Mouse (Mus musculus) heart, embryonic 10.5 days (tissue): Measurements from ENCODE around the gene Podxl. TPM values are rescaled to one million over a fixed set of nuclear protein-coding genes. Genes with fewer than 3 reads are reported as not detected.
"Not testable (repeated sequence)": the region's sequence is repeated elsewhere in the genome, so short reads cannot be mapped to it uniquely, and the experiment has no call there.

Source experiments
- DNase-seq: peaks from one replicate; pipeline ENCODE4 v3.0.0-alpha.2; 2017; ENCODE audit warnings: low spot score
- H3K27ac ChIP-seq: fragments of 300-500 bp; sonication (generic); 2 replicates; pipeline ENCODE4 v1.5.1; 2016; ENCODE audit warnings: mild to moderate bottlenecking
- H3K27me3 ChIP-seq: fragments of 300-500 bp; sonication (generic); 2 replicates; pipeline ENCODE4 v1.6.1; 2016; ENCODE audit warnings: mild to moderate bottlenecking; ENCODE audit not compliant: poor library complexity, insufficient read depth, severe bottlenecking
- H3K36me3 ChIP-seq: fragments of 300-500 bp; sonication (generic); 2 replicates; pipeline ENCODE4 v1.6.1; 2016; ENCODE audit warnings: mild to moderate bottlenecking, moderate library complexity
- H3K4me1 ChIP-seq: fragments of 300-500 bp; sonication (generic); 2 replicates; pipeline ENCODE4 v1.6.1; 2016; ENCODE audit warnings: mild to moderate bottlenecking
- H3K4me3 ChIP-seq: fragments of 300-500 bp; sonication (generic); 2 replicates; pipeline ENCODE4 v1.5.1; 2016; ENCODE audit warnings: mild to moderate bottlenecking, moderate library complexity
- H3K9me3 ChIP-seq: fragments of 300-500 bp; sonication (generic); 2 replicates; pipeline ENCODE4 v1.6.1; 2016; ENCODE audit warnings: mild to moderate bottlenecking, moderate library complexity
- WGBS: fragments of 180-500 bp; shearing (Covaris S2); methylation state at CpG from one replicate; pipeline ENCODE4 v1.1.7; 2016; 5-methylcytosine and 5-hydroxymethylcytosine counted together
- polyA plus RNA-seq: library from polyadenylated mRNA; unstranded; fragments of >200 nt; fragmentation: Nextera tagmentation; extraction: Ambion mirVana; gene quantifications from 2 replicates; pipeline ENCODE4 v1.2.1, GENCODE M21; 2016

The Podxl gene
- polyA plus RNA-seq, 1 experiment from 2014 or later: 62.0 TPM

DNA sequence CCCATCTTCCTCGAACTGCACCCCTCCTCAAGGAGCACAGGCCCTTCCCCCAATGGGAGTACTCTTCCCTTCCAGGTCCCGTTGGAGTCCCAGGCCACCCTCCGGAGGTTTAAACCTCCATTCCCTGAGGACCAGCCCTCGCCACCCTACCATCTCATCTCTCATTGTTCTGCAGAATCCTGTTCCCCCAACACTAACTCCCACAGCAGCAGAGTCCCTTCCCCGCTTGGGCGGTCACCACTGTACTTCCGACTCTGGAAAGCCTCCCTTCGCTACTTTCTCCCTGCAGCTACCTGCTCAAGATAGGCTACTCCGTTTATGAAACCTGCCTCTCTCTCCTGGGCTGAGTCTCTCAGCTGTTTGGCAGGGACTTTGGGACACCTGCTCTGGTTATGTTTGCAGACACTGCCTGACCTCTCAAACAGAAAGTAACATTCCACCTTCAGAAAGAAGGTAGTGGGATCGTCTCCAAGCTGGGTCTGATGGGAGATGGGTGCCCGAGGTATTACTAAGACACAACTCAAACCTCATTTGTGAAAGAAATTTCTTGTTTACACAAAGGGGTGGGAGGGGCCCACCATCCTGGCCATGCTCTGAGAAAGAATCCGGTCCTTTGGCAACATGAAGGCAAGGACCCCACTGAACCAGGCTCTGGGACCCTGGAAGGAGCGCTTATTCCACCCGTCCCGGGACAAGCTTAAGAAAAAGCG is 1.3 kb downstream of the Podxl start:
- WGBS: 1% methylated on average over 16 of the region's 16 CpGs
- H3K27ac ChIP-seq: peak overlapping the region; percentile 93

DNA sequence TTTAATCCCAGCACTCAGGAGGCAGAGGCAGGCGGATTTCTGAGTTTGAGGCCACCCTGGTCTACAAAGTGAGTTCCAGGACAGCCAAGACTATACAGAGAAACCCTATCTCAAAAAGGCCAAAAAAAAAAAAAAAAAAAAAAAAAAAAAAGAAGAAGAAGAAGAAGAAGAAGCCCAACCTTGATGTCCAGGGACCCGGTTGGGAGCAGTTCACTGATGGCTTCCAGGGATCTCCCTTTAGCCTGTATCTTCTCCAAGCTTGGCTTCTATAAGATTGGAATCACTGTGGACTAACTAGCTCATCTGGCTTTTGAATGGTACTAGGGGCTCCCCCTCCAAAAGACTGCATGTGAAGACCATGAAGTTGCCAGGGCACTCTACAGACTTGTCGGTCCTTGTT is 1.8 kb downstream of the Podxl start:
- peaks cover 78% of the 10 kb centered on the region for H3K4me1 ChIP-seq
- not testable (repeated sequence) for H3K27me3 ChIP-seq, H3K9me3 ChIP-seq, H3K36me3 ChIP-seq, DNase-seq
- peak overlapping the region; percentile 86 for H3K4me3 ChIP-seq
- H3K27ac ChIP-seq: peak overlapping the region; percentile 93
- WGBS: 29% methylated on average over 3 of the region's 3 CpGs

More for the DNA sequence above, 1.3 kb downstream of the Podxl start:
- Histone ChIP-seq H3K27me3 (0 out of 2 replicates have a peak, but pooled peaks cover 6% of the 10 kb centered on the region), H3K36me3 (peaks cover 3% of the 10 kb centered on the region; the same call in 1 of the 2 replicates), H3K4me3 (peak overlapping the region; percentile 86), H3K4me1 (peaks cover 78% of the 10 kb centered on the region), H3K9me3 (no peaks in the 10 kb centered on the region)
- DNase-seq: no peak

DNA sequence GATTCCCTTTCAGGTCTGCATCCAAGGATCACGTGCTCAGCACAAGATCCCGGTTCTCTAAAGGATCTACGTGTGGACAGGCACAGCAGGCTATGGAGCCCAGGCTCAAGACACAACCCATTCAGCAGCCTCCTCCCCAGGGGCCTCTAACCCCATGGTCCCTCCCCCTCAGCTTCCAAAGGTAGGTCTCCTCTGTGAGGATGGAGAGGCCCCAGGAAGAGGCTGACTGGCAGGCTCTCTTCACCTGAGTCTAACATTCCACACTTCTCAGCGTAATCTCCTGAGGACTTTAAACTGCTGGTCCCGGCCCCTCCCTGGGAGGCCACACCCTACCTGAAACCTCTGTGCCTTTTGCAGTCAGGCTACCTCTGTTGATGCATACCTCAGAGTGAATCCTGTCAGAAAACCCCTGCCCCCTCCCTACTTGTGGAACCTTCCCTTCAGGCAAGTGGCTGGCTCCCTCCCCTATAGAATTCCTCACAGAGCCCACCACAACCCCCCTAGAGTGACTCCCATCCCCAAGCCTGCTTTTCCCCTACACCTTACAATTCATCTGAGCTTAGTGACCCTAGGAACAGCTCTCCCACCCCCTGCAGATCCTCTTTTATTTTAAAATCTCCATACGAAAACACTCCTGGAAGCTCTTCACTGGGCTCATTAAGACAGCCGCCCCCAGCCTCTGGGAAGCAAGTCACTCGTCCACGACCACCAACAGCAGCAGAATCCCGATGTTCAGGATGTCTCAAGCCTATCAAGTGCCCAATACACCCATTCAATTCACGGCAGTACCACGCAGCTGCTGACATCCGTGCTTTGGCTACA is 3.4 kb downstream of the Podxl start:
- 19% methylated on average over 13 of the region's 13 CpGs for WGBS
- H3K27ac ChIP-seq: peak overlapping the region; percentile 52; the same call in 1 of the 2 replicates
- H3K9me3 ChIP-seq: no peaks in the 10 kb centered on the region
- H3K4me1 ChIP-seq: peaks cover 82% of the 10 kb centered on the region
- 0 out of 2 replicates have a peak, but pooled peaks cover 6% of the 10 kb centered on the region for H3K27me3 ChIP-seq
- no peak for DNase-seq
- H3K4me3 ChIP-seq: peak overlapping the region; percentile 86
- peaks cover 3% of the 10 kb centered on the region; the same call in 1 of the 2 replicates for H3K36me3 ChIP-seq

DNA sequence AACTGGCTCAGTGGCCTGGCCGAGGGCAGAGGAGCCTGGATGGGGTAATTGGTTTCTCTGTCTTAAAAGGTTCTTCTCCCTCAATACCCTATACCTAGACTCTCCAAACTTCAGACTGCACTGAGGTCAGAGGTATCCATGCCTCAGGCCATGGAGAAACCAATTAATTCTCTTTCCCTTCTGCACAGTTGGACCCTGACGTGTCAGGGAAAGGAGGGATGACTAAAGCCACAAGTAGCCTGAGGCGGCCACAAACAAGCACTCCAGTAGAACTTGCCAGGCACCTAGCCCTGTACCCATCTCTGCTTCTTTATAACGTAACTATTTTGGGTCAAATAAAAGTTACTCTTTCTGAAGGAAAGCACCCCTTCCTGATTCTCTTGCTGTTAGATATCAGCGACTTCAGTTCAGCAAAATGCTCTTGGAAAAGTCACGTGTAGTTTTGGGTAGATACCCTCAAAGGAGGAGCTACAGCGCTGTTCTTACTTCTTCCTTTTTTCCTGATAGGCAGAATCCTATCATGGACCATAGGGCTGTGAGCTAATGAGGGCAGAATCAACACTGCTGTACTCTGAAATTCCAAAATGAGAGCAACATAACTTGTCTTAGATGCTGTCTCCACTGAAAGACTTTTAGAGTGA is 7.2 kb downstream of the Podxl start:
- 0 out of 2 replicates have a peak, but pooled peaks cover 6% of the 10 kb centered on the region for H3K27me3 ChIP-seq
- peaks cover 78% of the 10 kb centered on the region for H3K4me1 ChIP-seq
- 78% methylated on average over 7 of the region's 7 CpGs for WGBS
- H3K9me3 ChIP-seq: no peaks in the 10 kb centered on the region
- no peak overlapping the region for H3K4me3 ChIP-seq
- DNase-seq: no peak
- no peak overlapping the region for H3K27ac ChIP-seq
- peaks cover 6% of the 10 kb centered on the region; the same call in 1 of the 2 replicates for H3K36me3 ChIP-seq

DNA sequence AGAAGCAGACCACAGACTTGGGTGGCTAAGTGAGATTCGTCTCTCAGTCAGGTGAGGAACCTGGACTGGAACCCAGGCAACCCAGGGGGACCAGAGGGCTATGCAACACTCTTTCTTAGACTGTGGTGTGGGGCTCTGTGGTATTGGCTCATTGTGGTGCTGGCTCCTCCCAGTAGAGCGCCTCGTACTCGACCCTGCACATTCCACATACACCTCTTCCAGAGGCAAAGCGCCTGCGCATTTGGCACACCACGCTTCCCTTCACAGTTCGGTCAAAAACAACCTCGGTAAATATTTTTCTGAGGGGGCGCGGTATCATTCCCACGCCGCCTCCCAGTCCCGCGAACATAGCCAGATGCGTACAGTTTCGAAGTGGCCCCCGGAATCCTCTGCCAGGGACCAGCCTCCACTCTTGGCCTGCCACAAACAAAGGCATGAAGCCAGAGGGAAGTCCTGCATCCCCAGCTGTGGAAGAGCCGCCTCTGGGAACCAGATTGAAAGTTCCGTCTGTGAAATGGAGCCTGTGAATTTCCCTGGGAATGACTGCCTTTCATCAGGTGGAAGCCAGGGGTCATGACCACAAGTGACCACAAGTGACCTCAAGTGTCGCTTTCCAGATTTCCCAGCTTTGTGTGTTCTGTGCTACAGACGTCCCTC is 12.8 kb downstream of the Podxl start:
- H3K9me3 ChIP-seq: no peaks in the 10 kb centered on the region
- H3K36me3 ChIP-seq: peaks cover 7% of the 10 kb centered on the region; the same call in 1 of the 2 replicates
- DNase-seq: no peak
- 70% methylated on average over 22 of the region's 22 CpGs for WGBS
- no peaks in the 10 kb centered on the region for H3K27me3 ChIP-seq
- no peak overlapping the region for H3K4me3 ChIP-seq
- H3K4me1 ChIP-seq: peaks cover 83% of the 10 kb centered on the region
- peak overlapping the region; percentile 38; the same call in 1 of the 2 replicates for H3K27ac ChIP-seq

DNA sequence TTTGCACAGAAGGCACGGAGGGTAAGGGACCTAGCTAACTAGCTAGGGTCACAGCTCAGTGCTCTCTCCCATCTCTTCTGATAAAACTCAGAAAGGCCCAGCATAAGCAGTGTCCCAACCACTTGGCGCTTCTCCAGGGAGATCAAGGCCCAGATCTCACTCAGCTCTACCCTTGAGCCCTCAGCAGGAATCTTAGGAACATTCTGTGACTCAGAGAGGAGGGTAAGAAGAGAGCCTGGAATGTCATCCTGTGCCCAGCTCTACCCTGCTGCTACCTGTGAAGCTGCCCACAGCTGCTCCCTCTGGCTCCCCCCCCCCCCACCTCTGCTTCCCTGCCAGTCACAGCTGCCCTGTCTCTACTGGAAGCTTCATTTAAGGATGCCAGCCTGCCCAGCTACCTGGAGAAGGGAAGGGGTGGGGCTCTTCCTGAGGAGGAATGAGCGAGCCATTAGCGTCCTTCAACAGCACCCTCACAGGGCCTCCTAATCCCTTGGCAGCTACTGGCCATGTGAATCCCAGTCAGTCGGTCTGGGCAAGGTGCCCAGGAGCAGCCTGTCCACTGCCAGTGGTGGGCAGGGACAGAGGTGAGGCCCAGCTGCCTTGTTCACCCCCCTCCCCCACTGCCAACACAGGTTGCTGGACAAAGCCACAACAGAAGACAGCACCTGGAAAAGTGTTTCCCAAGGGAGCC is 14.3 kb downstream of the Podxl start:
- H3K4me3 ChIP-seq: no peak overlapping the region
- H3K36me3 ChIP-seq: peaks cover 7% of the 10 kb centered on the region; the same call in 1 of the 2 replicates
- H3K4me1 ChIP-seq: peaks cover 87% of the 10 kb centered on the region
- DNase-seq: no peak
- no peaks in the 10 kb centered on the region for H3K9me3 ChIP-seq
- no peaks in the 10 kb centered on the region for H3K27me3 ChIP-seq
- 54% methylated on average over 5 of the region's 5 CpGs for WGBS
- peak overlapping the region; percentile 63 for H3K27ac ChIP-seq

DNA sequence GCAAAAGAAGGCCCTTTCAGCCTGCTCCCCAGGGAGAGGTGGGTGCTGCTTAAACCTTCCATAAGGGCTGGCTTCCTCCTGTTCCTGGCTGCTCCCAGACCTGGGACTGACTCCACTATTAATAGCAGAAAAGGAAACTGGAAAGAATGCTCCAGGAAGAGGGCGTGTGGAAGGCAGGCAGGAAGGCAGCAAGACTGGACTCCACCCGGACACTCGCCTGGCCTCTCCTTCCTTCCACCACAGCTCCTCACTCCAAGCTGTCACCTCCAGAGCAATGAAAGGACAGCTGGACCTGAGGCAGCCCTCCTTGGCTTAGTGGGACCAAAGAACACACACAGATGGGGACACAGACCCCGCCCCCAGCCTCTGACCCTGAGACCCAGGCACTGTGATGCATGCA is 19.5 kb downstream of the Podxl start:
- H3K9me3 ChIP-seq: no peaks in the 10 kb centered on the region
- 32% methylated on average over 4 of the region's 4 CpGs for WGBS

DNA sequence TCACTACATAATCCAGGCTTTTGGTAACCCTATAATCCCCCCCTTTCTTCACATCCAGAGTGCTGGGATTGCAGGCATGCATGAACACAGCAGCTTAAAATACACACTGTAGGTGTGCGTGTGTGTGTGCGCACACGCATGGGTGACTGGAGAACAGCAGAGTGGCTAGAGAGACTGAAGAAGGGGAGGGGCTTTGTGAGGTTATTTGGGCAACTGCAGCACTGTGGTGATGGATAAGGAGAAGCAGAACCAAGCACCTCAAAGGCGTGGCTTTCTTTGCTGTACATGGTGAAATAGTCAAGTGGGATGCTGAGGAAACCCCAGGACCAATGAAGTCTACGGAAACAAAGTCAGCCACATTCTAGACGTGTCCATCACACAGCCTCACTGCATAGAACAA is 23.8 kb downstream of the Podxl start:
- H3K36me3 ChIP-seq: peaks cover 27% of the 10 kb centered on the region; the same call in 1 of the 2 replicates
- H3K4me1 ChIP-seq: peaks cover 32% of the 10 kb centered on the region
- WGBS: 83% methylated on average over 6 of the region's 6 CpGs
- no peak overlapping the region for H3K27ac ChIP-seq
- H3K4me3 ChIP-seq: no peak overlapping the region
- DNase-seq: no peak
- H3K27me3 ChIP-seq: no peaks in the 10 kb centered on the region
- no peaks in the 10 kb centered on the region for H3K9me3 ChIP-seq

More for the DNA sequence above, 19.5 kb downstream of the Podxl start:
- Histone ChIP-seq H3K27ac (peak overlapping the region; percentile 82), H3K4me1 (peaks cover 71% of the 10 kb centered on the region), H3K27me3 (no peaks in the 10 kb centered on the region), H3K36me3 (peaks cover 26% of the 10 kb centered on the region; the same call in 1 of the 2 replicates), H3K4me3 (peak overlapping the region; percentile 15; the same call in 1 of the 2 replicates)
- DNase-seq: no peak

DNA sequence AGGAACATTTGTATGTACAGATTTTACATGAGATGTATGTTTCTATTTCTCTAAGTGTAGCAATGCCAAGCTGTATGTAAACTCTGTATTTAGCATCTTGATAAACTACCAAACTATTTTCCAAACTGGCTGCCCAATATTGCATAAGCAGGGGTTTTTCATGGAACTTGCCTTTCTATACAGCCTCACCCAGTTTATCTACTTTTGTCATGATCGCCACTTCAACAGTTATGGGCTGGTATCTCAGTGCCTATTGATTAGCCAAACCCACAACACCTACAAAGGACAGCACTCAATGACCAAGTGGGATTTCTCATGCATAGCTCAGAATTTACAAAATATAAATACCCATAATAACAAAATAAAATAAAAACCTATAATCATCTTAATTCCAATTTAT is 25.7 kb downstream of the Podxl start:
- H3K36me3 ChIP-seq: peaks cover 30% of the 10 kb centered on the region; the same call in 1 of the 2 replicates
- DNase-seq: no peak
- no peaks in the 10 kb centered on the region for H3K27me3 ChIP-seq
- 82% methylated on average over 1 of the region's 1 CpGs for WGBS
- no peaks in the 10 kb centered on the region for H3K9me3 ChIP-seq
- no peak overlapping the region for H3K27ac ChIP-seq
- H3K4me1 ChIP-seq: peaks cover 13% of the 10 kb centered on the region
- no peak overlapping the region for H3K4me3 ChIP-seq

DNA sequence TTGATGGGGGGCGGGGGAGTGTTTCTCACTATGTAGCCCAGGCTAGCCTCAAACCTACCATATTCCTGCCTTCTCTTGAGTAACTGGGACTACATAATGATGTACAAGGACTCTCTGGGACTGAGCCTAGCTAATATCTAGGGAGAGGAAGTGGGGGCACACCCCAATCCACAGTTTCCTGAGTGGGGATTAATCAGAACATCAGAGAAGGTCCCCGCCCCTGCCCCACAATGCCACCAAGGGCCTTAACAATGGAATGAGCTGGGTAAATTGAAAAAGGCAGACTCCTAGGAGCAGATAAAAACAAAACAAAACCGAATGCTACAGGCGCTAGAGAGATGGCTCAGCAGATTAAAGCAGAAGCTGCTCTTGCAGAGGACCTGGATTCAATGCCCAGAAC is 26.6 kb downstream of the Podxl start:
- no peaks in the 10 kb centered on the region for H3K27me3 ChIP-seq
- WGBS: 75% methylated on average over 4 of the region's 4 CpGs
- no peaks in the 10 kb centered on the region for H3K9me3 ChIP-seq
- peaks cover 22% of the 10 kb centered on the region; the same call in 1 of the 2 replicates for H3K36me3 ChIP-seq
- DNase-seq: no peak
- H3K4me3 ChIP-seq: no peak overlapping the region
- H3K27ac ChIP-seq: no peak overlapping the region
- peaks cover 8% of the 10 kb centered on the region for H3K4me1 ChIP-seq

DNA sequence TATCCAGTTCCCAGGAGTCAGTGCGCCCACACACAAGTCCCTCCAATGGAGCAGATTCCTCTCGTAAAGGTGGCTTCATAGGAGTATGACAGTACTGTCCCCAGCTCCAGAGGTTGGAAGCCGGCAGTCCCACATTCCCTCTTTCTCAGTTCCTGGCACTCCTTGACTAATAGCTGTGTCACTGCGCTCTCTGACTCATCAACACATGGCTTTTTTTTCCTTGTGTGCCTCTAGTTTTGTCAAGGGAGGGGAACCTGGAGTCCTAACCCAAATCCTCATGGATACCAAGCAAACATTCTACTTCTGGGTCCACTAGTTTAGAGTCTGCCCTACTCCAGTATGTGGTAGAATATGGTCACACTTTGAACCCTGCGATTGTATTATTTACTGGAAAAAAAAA is 29.1 kb downstream of the Podxl start:
- 0 out of 2 replicates have a peak, but pooled peaks cover 8% of the 10 kb centered on the region for H3K36me3 ChIP-seq
- H3K27ac ChIP-seq: no peak overlapping the region
- 91% methylated on average over 5 of the region's 5 CpGs for WGBS
- no peaks in the 10 kb centered on the region; the same call in none of the 2 replicates for H3K4me1 ChIP-seq
- DNase-seq: no peak
- H3K4me3 ChIP-seq: no peak overlapping the region
- H3K9me3 ChIP-seq: no peaks in the 10 kb centered on the region
- no peaks in the 10 kb centered on the region for H3K27me3 ChIP-seq

DNA sequence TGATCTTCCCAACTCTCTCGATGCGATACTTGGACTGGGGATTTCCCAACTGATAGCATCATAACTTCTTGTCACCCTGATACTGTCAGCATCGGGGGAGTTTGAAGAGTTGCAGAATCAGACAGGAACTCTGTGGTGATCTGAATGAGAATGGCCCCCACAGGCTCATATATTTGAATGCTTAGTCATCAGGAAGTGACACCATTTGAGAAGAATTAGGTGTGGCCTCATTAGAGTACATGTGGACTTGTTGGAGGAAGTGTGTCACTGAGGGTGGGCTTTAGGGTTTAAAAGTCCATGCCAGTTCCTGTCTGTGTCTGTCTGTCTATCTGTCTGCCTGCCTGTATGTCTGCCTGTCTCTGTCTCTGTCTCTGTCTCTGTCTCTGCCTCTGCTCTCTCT is 31.9 kb downstream of the Podxl start:
- DNase-seq: no peak
- no peak overlapping the region for H3K4me3 ChIP-seq
- no peaks in the 10 kb centered on the region for H3K27me3 ChIP-seq
- peaks cover 10% of the 10 kb centered on the region; the same call in 1 of the 2 replicates for H3K4me1 ChIP-seq
- no peaks in the 10 kb centered on the region for H3K9me3 ChIP-seq
- WGBS: 53% methylated on average over 3 of the region's 3 CpGs
- H3K27ac ChIP-seq: no peak overlapping the region
- peaks cover 23% of the 10 kb centered on the region for H3K36me3 ChIP-seq
